Mouse (Mus musculus) brain, embryonic 14.5 days (tissue): ENCODE measurements around the gene Stk19.

Experiments used
- CTCF ChIP-seq: fragments of 200-500 bp; IDR thresholded peaks from 2 replicates; pipeline ENCODE4 v1.5.1; 2012; ENCODE audit warnings: inconsistent platforms, mild to moderate bottlenecking, moderate library complexity, borderline replicate concordance; ENCODE audit not compliant: insufficient read depth, insufficient read length; ENCODE audit errors: extremely low read depth
- POLR2A ChIP-seq: fragments of 200-500 bp; IDR thresholded peaks from 2 replicates; pipeline ENCODE4 v1.6.1; 2012; ENCODE audit warnings: mild to moderate bottlenecking, inconsistent platforms, borderline replicate concordance; ENCODE audit not compliant: poor library complexity, insufficient read depth, insufficient read length, severe bottlenecking; ENCODE audit errors: extremely low read depth

- no peak for TF ChIP-seq CTCF
- no peak for TF ChIP-seq POLR2A
These were observed 46.6 kb upstream of the Stk19 start for GRCm38 (mm10) chr17:34883332-34883731.
